Mouse (Mus musculus): ENCODE data around the gene Olfr692. TPM values are rescaled to one million over a fixed set of nuclear protein-coding genes. Genes with fewer than 3 reads are reported as not detected.
"Not testable (repeated sequence)": the region's sequence is repeated elsewhere in the genome, so short reads cannot be mapped to it uniquely, and the experiment has no call there.

Gene Olfr692
- polyA plus RNA-seq, 1 experiment, result not detected

DNA sequence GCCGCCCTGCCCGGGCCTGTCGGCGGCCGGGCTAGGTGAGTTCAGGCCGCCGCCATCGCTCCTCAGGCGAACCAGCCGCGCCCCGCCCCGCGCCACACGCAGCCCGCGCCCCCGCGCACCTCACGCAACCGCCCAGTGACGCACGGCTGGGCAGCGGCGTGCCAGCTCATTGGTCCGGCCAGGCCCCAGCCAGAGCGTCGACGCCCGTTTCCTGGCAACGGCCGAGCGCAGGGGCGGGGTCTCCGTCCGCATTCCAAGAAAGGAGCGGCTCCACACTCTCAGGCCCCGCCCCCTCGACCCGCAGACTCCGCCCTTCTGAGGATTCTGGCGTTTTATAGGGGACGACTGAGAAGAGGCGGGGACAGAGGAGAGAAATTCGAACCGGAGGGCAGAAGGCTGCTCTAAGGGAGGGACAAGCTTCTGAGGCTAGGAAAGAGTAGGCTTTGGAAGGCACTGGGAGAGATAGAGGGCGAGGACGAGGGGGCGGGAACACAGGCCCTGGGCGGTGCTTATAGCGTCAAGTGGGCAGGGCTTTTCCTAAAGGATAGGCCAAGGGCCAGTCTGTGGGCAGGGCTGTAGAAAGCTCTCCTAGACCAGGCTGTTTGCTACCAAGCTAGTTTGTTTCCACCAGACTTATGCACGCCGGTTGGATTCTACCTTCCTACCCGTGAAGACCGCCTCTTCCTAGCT, 32.0 kb downstream of the Olfr692 start, which contains the start of gene Fam160a2:
Gene Fam160a2 (minus strand): TSS at position 120 of the 690 bp plus-strand sequence.
- peak within 1 kb of the TSS; percentile 62 for H3K27ac ChIP-seq (ENCODE audit: insufficient read depth, low read depth, low read length)
- WGBS, result under 1% methylated on average over 55 of the region's 55 CpGs
- TF ChIP-seq CTCF (IDR thresholded peaks at IDR 0.05; ENCODE audit: extremely low read depth, insufficient read length, insufficient replicate concordance, low read depth, low read length) (no peak), POLR2A (IDR thresholded peaks at IDR 0.05; ENCODE audit: low read depth, low read length) (peak; percentile 56)
- peaks cover 4% of the 10 kb centered on the region; the same call in 1 of the 2 replicates for H3K4me1 ChIP-seq (ENCODE audit: control insufficient read depth, insufficient read depth, insufficient read length, low read length)
- no peaks in the 10 kb centered on the region for H3K27me3 ChIP-seq (ENCODE audit: control insufficient read depth, insufficient read depth, low read length)
- no peaks in the 10 kb centered on the region for H3K36me3 ChIP-seq (ENCODE audit: control insufficient read depth, insufficient read depth, low read length)
- H3K4me3 ChIP-seq (ENCODE audit: low read depth, low read length), result peak within 1 kb of the TSS; percentile 81

- Histone ChIP-seq H3K27me3 (ENCODE audit: control insufficient read depth, insufficient read depth, low read length) (no peaks in the 10 kb centered on the region), H3K27ac (ENCODE audit: insufficient read depth, low read depth, low read length) (no peak within 1 kb of the TSS), H3K4me3 (ENCODE audit: low read depth, low read length) (no peak within 1 kb of the TSS), H3K4me1 (ENCODE audit: control insufficient read depth, insufficient read depth, insufficient read length, low read length) (no peaks in the 10 kb centered on the region), H3K36me3 (ENCODE audit: control insufficient read depth, insufficient read depth, low read length) (no peaks in the 10 kb centered on the region)
- 80% methylated on average over 5 of the region's 5 CpGs for WGBS
- TF ChIP-seq CTCF (IDR thresholded peaks at IDR 0.05; ENCODE audit: extremely low read depth, insufficient read length, insufficient replicate concordance, low read depth, low read length), result no peak
Measured at GRCm38 (mm10) chr7:105404268-105404667, 36.2 kb downstream of the Olfr692 start, which contains the start of gene Cnga4. Gene Cnga4, plus strand, starts transcription at chr7:105404568.

- Histone ChIP-seq H3K4me1 (ENCODE audit: control insufficient read depth, insufficient read depth, insufficient read length, low read length) (no peaks in the 10 kb centered on the region), H3K27me3 (ENCODE audit: control insufficient read depth, insufficient read depth, low read length) (no peaks in the 10 kb centered on the region), H3K4me3 (ENCODE audit: low read depth, low read length) (no peak overlapping the region), H3K36me3 (ENCODE audit: control insufficient read depth, insufficient read depth, low read length) (no peaks in the 10 kb centered on the region), H3K27ac (ENCODE audit: insufficient read depth, low read depth, low read length) (no peak overlapping the region)
- TF ChIP-seq CTCF (IDR thresholded peaks at IDR 0.05; ENCODE audit: extremely low read depth, insufficient read length, insufficient replicate concordance, low read depth, low read length) (no peak), POLR2A (IDR thresholded peaks at IDR 0.05; ENCODE audit: low read depth, low read length) (no peak)
- WGBS, result 56% methylated on average over 1 of the region's 1 CpGs
Measured at GRCm38 (mm10) chr7:105406322-105406721, 38.3 kb downstream of the Olfr692 start.

- not testable (repeated sequence) for H3K4me1 ChIP-seq (ENCODE audit: control insufficient read depth, insufficient read depth, insufficient read length, low read length); H3K4me3 ChIP-seq (ENCODE audit: low read depth, low read length); H3K27ac ChIP-seq (ENCODE audit: insufficient read depth, low read depth, low read length); H3K36me3 ChIP-seq (ENCODE audit: control insufficient read depth, insufficient read depth, low read length); H3K27me3 ChIP-seq (ENCODE audit: control insufficient read depth, insufficient read depth, low read length)
- 50% methylated on average over 8 of the region's 8 CpGs for WGBS
- peak; percentile 95; the same call in 1 of the 2 replicates for TF ChIP-seq CTCF (IDR thresholded peaks at IDR 0.05; ENCODE audit: extremely low read depth, insufficient read length, insufficient replicate concordance, low read depth, low read length)
Measured at GRCm38 (mm10) chr7:105411874-105412632, 44.0 kb downstream of the Olfr692 start.

DNA sequence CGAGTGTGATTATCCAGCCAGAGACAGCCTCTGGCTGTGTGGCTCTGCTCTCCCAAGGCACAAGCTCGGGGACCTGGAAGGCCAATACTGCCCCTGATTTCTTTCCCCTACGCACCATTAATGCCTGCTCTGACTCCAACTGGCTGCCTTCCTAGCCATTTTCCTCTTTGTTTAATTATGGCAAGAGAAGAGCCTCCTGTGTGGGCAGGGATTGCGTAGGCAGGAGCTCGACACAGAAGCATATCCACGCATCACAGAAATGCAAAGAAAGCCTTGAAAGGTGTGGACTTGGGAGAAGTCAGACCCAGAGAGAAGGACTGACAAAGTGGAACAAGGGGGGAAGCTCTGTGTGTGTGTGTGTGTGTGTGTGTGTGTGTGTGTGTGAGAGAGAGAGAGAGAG, 46.4 kb downstream of the Olfr692 start:
- WGBS, result 52% methylated on average over 6 of the region's 6 CpGs
- Histone ChIP-seq H3K36me3 (ENCODE audit: control insufficient read depth, insufficient read depth, low read length) (no peaks in the 10 kb centered on the region), H3K4me1 (ENCODE audit: control insufficient read depth, insufficient read depth, insufficient read length, low read length) (no peaks in the 10 kb centered on the region)

DNA sequence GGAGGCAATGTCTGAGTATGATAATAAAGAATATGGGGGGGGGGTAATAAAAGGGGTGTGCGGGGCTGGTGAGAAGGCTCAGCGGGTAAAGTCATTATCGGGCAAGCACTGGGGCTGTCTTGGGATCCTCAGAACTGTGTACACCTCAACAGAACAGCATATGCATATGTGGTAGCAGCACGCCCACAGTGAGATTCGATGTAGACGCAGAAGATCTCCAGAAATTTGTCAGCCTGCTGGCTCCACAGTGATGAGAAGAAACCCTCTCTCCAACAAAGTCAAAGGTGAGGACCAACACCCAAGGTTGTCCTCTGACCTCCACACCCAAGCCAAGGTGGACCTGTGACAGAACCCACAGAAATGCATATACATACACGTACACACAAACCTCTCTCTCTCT, 48.5 kb downstream of the Olfr692 start:
- no peak overlapping the region for H3K27ac ChIP-seq (ENCODE audit: insufficient read depth, low read depth, low read length)
- no peaks in the 10 kb centered on the region for H3K27me3 ChIP-seq (ENCODE audit: control insufficient read depth, insufficient read depth, low read length)
- no peaks in the 10 kb centered on the region for H3K4me1 ChIP-seq (ENCODE audit: control insufficient read depth, insufficient read depth, insufficient read length, low read length)
- no peak overlapping the region for H3K4me3 ChIP-seq (ENCODE audit: low read depth, low read length)
- WGBS, result 81% methylated on average over 7 of the region's 7 CpGs
- H3K36me3 ChIP-seq (ENCODE audit: control insufficient read depth, insufficient read depth, low read length), result no peaks in the 10 kb centered on the region
- TF ChIP-seq CTCF (IDR thresholded peaks at IDR 0.05; ENCODE audit: extremely low read depth, insufficient read length, insufficient replicate concordance, low read depth, low read length) (no peak), POLR2A (IDR thresholded peaks at IDR 0.05; ENCODE audit: low read depth, low read length) (no peak)

More for the DNA sequence above, 46.4 kb downstream of the Olfr692 start:
- H3K27ac ChIP-seq (ENCODE audit: insufficient read depth, low read depth, low read length), result no peak overlapping the region
- no peak for TF ChIP-seq POLR2A (IDR thresholded peaks at IDR 0.05; ENCODE audit: low read depth, low read length)
- no peak for TF ChIP-seq CTCF (IDR thresholded peaks at IDR 0.05; ENCODE audit: extremely low read depth, insufficient read length, insufficient replicate concordance, low read depth, low read length)
- no peaks in the 10 kb centered on the region for H3K27me3 ChIP-seq (ENCODE audit: control insufficient read depth, insufficient read depth, low read length)
- no peak overlapping the region for H3K4me3 ChIP-seq (ENCODE audit: low read depth, low read length)

- Histone ChIP-seq H3K27me3 (ENCODE audit: control insufficient read depth, insufficient read depth, low read length) (no peaks in the 10 kb centered on the region), H3K27ac (ENCODE audit: insufficient read depth, low read depth, low read length) (no peak overlapping the region), H3K4me3 (ENCODE audit: low read depth, low read length) (no peak overlapping the region), H3K36me3 (ENCODE audit: control insufficient read depth, insufficient read depth, low read length) (no peaks in the 10 kb centered on the region), H3K4me1 (ENCODE audit: control insufficient read depth, insufficient read depth, insufficient read length, low read length) (no peaks in the 10 kb centered on the region)
- no peak for TF ChIP-seq POLR2A (IDR thresholded peaks at IDR 0.05; ENCODE audit: low read depth, low read length)
- TF ChIP-seq CTCF (IDR thresholded peaks at IDR 0.05; ENCODE audit: extremely low read depth, insufficient read length, insufficient replicate concordance, low read depth, low read length), result no peak
- whole genome bisulfite sequencing, result 84% methylated on average over 5 of the region's 5 CpGs
Measured at GRCm38 (mm10) chr7:105418106-105418505, 50.1 kb downstream of the Olfr692 start.

Other genes with a start within 250 kb of the Olfr692 start
- not detected in 2 replicates for gene Olfr683, start 221.2 kb upstream of the Olfr692 start, polyA plus RNA-seq (2012; rRNA removed)
- gene Olfr684, start 204.6 kb upstream of the Olfr692 start, polyA plus RNA-seq (2012; rRNA removed), result not detected in 2 replicates
- not detected in 2 replicates for gene Olfr685, start 182.2 kb upstream of the Olfr692 start, polyA plus RNA-seq (2012; rRNA removed)
- gene Olfr686, start 160.7 kb upstream of the Olfr692 start, polyA plus RNA-seq (2012; rRNA removed), result not detected in 2 replicates
- gene Olfr688, start 80.1 kb upstream of the Olfr692 start, polyA plus RNA-seq (2012; rRNA removed), result not detected in 2 replicates
- not detected in 2 replicates for gene Olfr689, start 57.1 kb upstream of the Olfr692 start, polyA plus RNA-seq (2012; rRNA removed)
- not detected in 2 replicates for gene Olfr690, start 34.1 kb upstream of the Olfr692 start, polyA plus RNA-seq (2012; rRNA removed)
- not detected in 2 replicates for gene Olfr691, start 26.0 kb upstream of the Olfr692 start, polyA plus RNA-seq (2012; rRNA removed)
- not detected in 2 replicates for gene Gm5901, start 6.8 kb downstream of the Olfr692 start, polyA plus RNA-seq (2012; rRNA removed)
- gene Fam160a2, start 31.8 kb downstream of the Olfr692 start, polyA plus RNA-seq (2012; rRNA removed), result 48.0 and 102 TPM in 2 replicates
- 0.10 TPM in 1 of 2 replicates, not detected in the other for gene Cnga4, start 36.3 kb downstream of the Olfr692 start, polyA plus RNA-seq (2012; rRNA removed)
- gene Cckbr, start 57.5 kb downstream of the Olfr692 start, polyA plus RNA-seq (2012; rRNA removed), result 0.04 and 0.34 TPM in 2 replicates
- 37.1 and 41.6 TPM in 2 replicates for gene Cavin3, start 114.1 kb downstream of the Olfr692 start, polyA plus RNA-seq (2012; rRNA removed)
- 10.2 and 11.7 TPM in 2 replicates for gene Smpd1, start 186.1 kb downstream of the Olfr692 start, polyA plus RNA-seq (2012; rRNA removed)
- gene Apbb1, start 213.4 kb downstream of the Olfr692 start, polyA plus RNA-seq (2012; rRNA removed), result 15.5 and 16.8 TPM in 2 replicates
- gene Hpx, start 231.9 kb downstream of the Olfr692 start, polyA plus RNA-seq (2012; rRNA removed), result 0.22 TPM in 1 of 2 replicates, not detected in the other